Mouse (Mus musculus) kidney, adult 2 months (tissue): ENCODE results near the gene Sirt4.

Experiments
- CTCF ChIP-seq: fragments of 200-500 bp; conservative IDR thresholded peaks from 2 replicates; pipeline ENCODE4 v1.5.1; 2011; ENCODE audit warnings: low read depth, mild to moderate bottlenecking, control low read depth, low read length, moderate library complexity, mixed read lengths; ENCODE audit not compliant: insufficient read depth, insufficient read length
- POLR2A ChIP-seq: fragments of 200-500 bp; IDR thresholded peaks from one replicate; pipeline ENCODE4 v1.6.1; 2011; ENCODE audit warnings: low read depth, low read length, control low read depth

- TF ChIP-seq CTCF (no peak), POLR2A (no peak)
These were observed 22.9 kb upstream of the Sirt4 start for GRCm38 (mm10) chr5:115507267-115507980.
